Mouse (Mus musculus): ENCODE measurements around the gene Gm19935.

GRCm38 (mm10) chr8:90839725-90840714 is 22.8 kb upstream of the Gm19935 start:
- TF ChIP-seq CTCF (IDR thresholded peaks at IDR 0.05; ENCODE audit: borderline replicate concordance, insufficient read depth, low read depth, low read length) (no peak), POLR2A (IDR thresholded peaks at IDR 0.05; ENCODE audit: borderline replicate concordance, insufficient read depth, low read length) (no peak)

All from cerebellum, adult 2 months (tissue).